Mouse (Mus musculus): ENCODE results near the gene Runx2. TPM values are rescaled to one million over a fixed set of nuclear protein-coding genes. Genes with fewer than 3 reads are reported as not detected.

Runx2 gene
- total and polyA plus RNA-seq, 3 experiments, result not detected

GRCm38 (mm10) chr17:44606245-44606644 is 208.4 kb downstream of the Runx2 start:
- H3K9ac ChIP-seq (ENCODE audit: control insufficient read depth, low read depth, low read length, poor library complexity, severe bottlenecking), result no peak overlapping the region
- TF ChIP-seq BHLHE40 (IDR thresholded peaks at IDR 0.05; ENCODE audit: borderline replicate concordance, low read depth, low read length) (no peak), RAD21 (IDR thresholded peaks at IDR 0.05; ENCODE audit: low read depth, low read length) (no peak), TBP (IDR thresholded peaks at IDR 0.05; ENCODE audit: low read depth, low read length) (no peak), POLR2AphosphoS5 (IDR thresholded peaks at IDR 0.05; ENCODE audit: borderline replicate concordance, low read depth, low read length) (no peak), MAZ (IDR thresholded peaks at IDR 0.05; ENCODE audit: low read depth, low read length) (no peak), RCOR1 (IDR thresholded peaks at IDR 0.05; ENCODE audit: low read depth, low read length) (no peak), GABPA (IDR thresholded peaks at IDR 0.05; ENCODE audit: low read depth, low read length) (no peak), POLR2A (IDR thresholded peaks at IDR 0.05; ENCODE audit: control insufficient read depth in 1 of 2, insufficient read depth in 1 of 2, low read depth in 1 of 2, low read length in 2 of 2, poor library complexity in 1 of 2) (no peak), NELFE (IDR thresholded peaks at IDR 0.05; ENCODE audit: low read depth, low read length) (no peak), EP300 (IDR thresholded peaks at IDR 0.05; ENCODE audit: low read depth in 1 of 2, low read length in 2 of 2) (no peak), CHD1 (IDR thresholded peaks at IDR 0.05; ENCODE audit: low read depth, low read length) (no peak)
- H3K27ac ChIP-seq (ENCODE audit: control insufficient read depth, low read depth, low read length), result no peak overlapping the region
- no peaks in the 10 kb centered on the region for H3K4me1 ChIP-seq (ENCODE audit: control insufficient read depth in 1 of 2, insufficient read depth in 2 of 2, low read length in 2 of 2)
- DNase-seq (ENCODE audit: low read depth, low spot score), result no peak
- H3K79me2 ChIP-seq (ENCODE audit: control insufficient read depth, insufficient read depth, low read length, poor library complexity), result no peaks in the 10 kb centered on the region
- H3K4me3 ChIP-seq (ENCODE audit: control insufficient read depth in 1 of 2, insufficient read depth in 1 of 2, low read depth in 2 of 2, low read length in 2 of 2), result no peak overlapping the region
- H3K36me3 ChIP-seq (ENCODE audit: control insufficient read depth in 1 of 2, insufficient read depth in 2 of 2, low read length in 2 of 2), result no peaks in the 10 kb centered on the region
- 0 out of 4 replicates have a peak, but pooled peaks cover 0 to 2% of the 10 kb centered on the region in 2 experiments for H3K27me3 ChIP-seq (ENCODE audit: control insufficient read depth in 1 of 2, insufficient read depth in 2 of 2, low read length in 2 of 2)
- no peaks in the 10 kb centered on the region for H3K9me3 ChIP-seq (replicated peaks; ENCODE audit: insufficient read depth, low read length)

DNA sequence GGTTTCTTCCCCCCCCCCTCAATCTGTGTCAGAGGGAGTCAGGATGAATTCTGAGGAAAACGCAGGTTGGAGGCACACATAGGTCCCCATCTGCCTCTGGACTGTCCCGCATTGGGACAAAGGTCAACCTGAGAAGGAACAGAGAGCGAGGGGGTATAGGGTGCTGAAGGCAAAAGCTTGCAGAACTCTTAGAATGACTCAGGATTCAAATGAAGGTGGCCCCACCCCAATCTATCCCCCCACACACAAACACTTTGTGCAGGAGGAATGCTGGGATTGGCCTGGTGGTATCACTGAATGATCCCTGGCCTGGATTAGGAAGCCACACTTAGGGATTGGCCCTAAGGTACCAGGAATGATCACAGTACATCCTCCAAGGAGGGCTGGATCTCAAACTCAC is 208.8 kb downstream of the Runx2 start:
- H3K27ac ChIP-seq (ENCODE audit: control insufficient read depth, low read depth, low read length), result no peak overlapping the region
- no peak overlapping the region for H3K9ac ChIP-seq (ENCODE audit: control insufficient read depth, low read depth, low read length, poor library complexity, severe bottlenecking)
- H3K79me2 ChIP-seq (ENCODE audit: control insufficient read depth, insufficient read depth, low read length, poor library complexity), result no peaks in the 10 kb centered on the region
- 0 out of 4 replicates have a peak, but pooled peaks cover 0 to 2% of the 10 kb centered on the region in 2 experiments for H3K27me3 ChIP-seq (ENCODE audit: control insufficient read depth in 1 of 2, insufficient read depth in 2 of 2, low read length in 2 of 2)
- H3K4me3 ChIP-seq (ENCODE audit: control insufficient read depth in 1 of 2, insufficient read depth in 1 of 2, low read depth in 2 of 2, low read length in 2 of 2), result no peak overlapping the region
- no peaks in the 10 kb centered on the region for H3K36me3 ChIP-seq (ENCODE audit: control insufficient read depth in 1 of 2, insufficient read depth in 2 of 2, low read length in 2 of 2)
- H3K4me1 ChIP-seq (ENCODE audit: control insufficient read depth in 1 of 2, insufficient read depth in 2 of 2, low read length in 2 of 2), result no peaks in the 10 kb centered on the region
- TF ChIP-seq NRF1 (IDR thresholded peaks at IDR 0.05; ENCODE audit: insufficient read depth, low read depth, low read length, poor library complexity, severe bottlenecking) (no peak), ZKSCAN1 (IDR thresholded peaks at IDR 0.05; ENCODE audit: low read depth, low read length) (no peak), UBTF (IDR thresholded peaks at IDR 0.05; ENCODE audit: borderline replicate concordance, insufficient read depth, low read depth, low read length) (no peak), CHD1 (IDR thresholded peaks at IDR 0.05; ENCODE audit: low read depth, low read length) (no peak), NELFE (IDR thresholded peaks at IDR 0.05; ENCODE audit: low read depth, low read length) (no peak), TCF12 (IDR thresholded peaks at IDR 0.05; ENCODE audit: low read depth, low read length) (no peak), GATA1 (IDR thresholded peaks at IDR 0.05; ENCODE audit: low read depth, low read length) (no peak), JUND (IDR thresholded peaks at IDR 0.05; ENCODE audit: low read depth, low read length) (no peak), E2F4 (IDR thresholded peaks at IDR 0.05; ENCODE audit: borderline replicate concordance, low read depth, low read length) (no peak)
- DNase-seq (ENCODE audit: low read depth, low spot score), result no peak
- H3K9me3 ChIP-seq (replicated peaks; ENCODE audit: insufficient read depth, low read length), result no peaks in the 10 kb centered on the region
